Mouse (Mus musculus) embryonic facial prominence, embryonic 11.5 days (tissue): ENCODE measurements at regions not wholly inside any gene's neighbourhood (a gene's known extent, or its start where the extent isn't known, plus 50 kb on each side); places are given as distances from the start of the nearest gene placed in this dataset.

Experiments
- ATAC-seq: fragments of 200-750 bp; cut with Nextera tagmentation; replicated peaks from 2 replicates; pipeline ENCODE4 v1.8.0; 2017; ENCODE audit warnings: low read depth; ENCODE audit not compliant: insufficient number of reproducible peaks, low FRiP score, low TSS enrichment
- DNase-seq: peaks from one replicate; pipeline ENCODE4 v3.0.0-alpha.2; 2015; ENCODE audit warnings: low spot score
- H3K27ac ChIP-seq: fragments of 300-500 bp; sonication (generic); replicated peaks from 2 replicates; pipeline ENCODE4 v1.5.1; 2014; ENCODE audit warnings: mild to moderate bottlenecking, low read depth, low read length, control low read depth
- H3K27me3 ChIP-seq: fragments of 300-500 bp; sonication (generic); 2 replicates; pipeline ENCODE4 v1.6.1; 2014; ENCODE audit warnings: mild to moderate bottlenecking, low read length, moderate library complexity, mixed read lengths; ENCODE audit not compliant: control insufficient read depth, insufficient read depth
- H3K36me3 ChIP-seq: fragments of 300-500 bp; sonication (generic); replicated peaks from 2 replicates; pipeline ENCODE4 v1.6.1; 2014; ENCODE audit warnings: low read depth, mild to moderate bottlenecking, low read length, moderate library complexity, mixed read lengths; ENCODE audit not compliant: control insufficient read depth, insufficient read depth
- H3K4me1 ChIP-seq: fragments of 300-500 bp; sonication (generic); 2 replicates; pipeline ENCODE4 v1.6.1; 2014; ENCODE audit warnings: low read length, mixed read lengths; ENCODE audit not compliant: control insufficient read depth, insufficient read depth
- H3K4me2 ChIP-seq: fragments of 300-500 bp; sonication (generic); 2 replicates; pipeline ENCODE4 v1.6.1; 2014; ENCODE audit warnings: low read depth, mild to moderate bottlenecking, control low read depth, low read length, moderate library complexity
- H3K4me3 ChIP-seq: fragments of 300-500 bp; sonication (generic); 2 replicates; pipeline ENCODE4 v1.5.1; 2014; ENCODE audit warnings: low read depth, low read length, control low read depth
- H3K9ac ChIP-seq: fragments of 300-500 bp; sonication (generic); replicated peaks from 2 replicates; pipeline ENCODE4 v1.6.1; 2014; ENCODE audit warnings: mild to moderate bottlenecking, control low read depth, low read length
- H3K9me3 ChIP-seq: fragments of 300-500 bp; sonication (generic); replicated peaks from 2 replicates; pipeline ENCODE4 v1.6.1; 2016; ENCODE audit warnings: mild to moderate bottlenecking, low read length, inconsistent platforms, mixed read lengths; ENCODE audit not compliant: control insufficient read depth
- WGBS: fragments of 180-500 bp; shearing (Covaris S2); extraction: QIAGEN DNeasy Blood & Tissue Kit; methylation state at CpG from one replicate; pipeline ENCODE4 v1.1.7; 2014; 5-methylcytosine and 5-hydroxymethylcytosine counted together

- Histone ChIP-seq H3K36me3 (no peaks in the 10 kb centered on the region), H3K27ac (no peak overlapping the region), H3K4me2 (no peak overlapping the region), H3K9ac (no peak overlapping the region), H3K9me3 (no peaks in the 10 kb centered on the region), H3K4me3 (no peak overlapping the region), H3K4me1 (no peaks in the 10 kb centered on the region), H3K27me3 (no peaks in the 10 kb centered on the region)
- ATAC-seq: no peak; the same call in 1 of the 2 replicates
- DNase-seq: peak; percentile 17
- WGBS: 83% methylated on average over 17 of the region's 17 CpGs
Measured at GRCm38 (mm10) chr10:71485063-71485762, 137.7 kb downstream of the Ipmk start.

GRCm38 (mm10) chr10:71489791-71490190 is 142.2 kb downstream of the Ipmk start:
- ATAC-seq (no peak), DNase-seq (no peak)
- no peaks in the 10 kb centered on the region for H3K36me3 ChIP-seq
- WGBS: 94% methylated on average over 7 of the region's 7 CpGs
- no peak overlapping the region for H3K4me3 ChIP-seq
- H3K4me1 ChIP-seq: no peaks in the 10 kb centered on the region
- no peak overlapping the region for H3K27ac ChIP-seq
- H3K9ac ChIP-seq: no peak overlapping the region
- no peak overlapping the region for H3K4me2 ChIP-seq
- no peaks in the 10 kb centered on the region for H3K27me3 ChIP-seq
- no peaks in the 10 kb centered on the region for H3K9me3 ChIP-seq

- DNase-seq (peak; percentile 8), ATAC-seq (no peak)
- no peaks in the 10 kb centered on the region for H3K36me3 ChIP-seq
- 35% methylated on average over 4 of the region's 5 CpGs for WGBS
- H3K27me3 ChIP-seq: no peaks in the 10 kb centered on the region
- no peak overlapping the region for H3K27ac ChIP-seq
- H3K4me1 ChIP-seq: no peaks in the 10 kb centered on the region
- no peaks in the 10 kb centered on the region for H3K9me3 ChIP-seq
- no peak overlapping the region for H3K9ac ChIP-seq
- H3K4me3 ChIP-seq: no peak overlapping the region
- H3K4me2 ChIP-seq: no peak overlapping the region
Measured at GRCm38 (mm10) chr10:71502096-71502495, 154.5 kb downstream of the Ipmk start.

- no peak overlapping the region for H3K9ac ChIP-seq
- no peaks in the 10 kb centered on the region for H3K4me1 ChIP-seq
- H3K36me3 ChIP-seq: no peaks in the 10 kb centered on the region
- peak; percentile 12 for DNase-seq
- ATAC-seq: no peak
- H3K4me3 ChIP-seq: no peak overlapping the region
- WGBS: 85% methylated on average over 1 of the region's 1 CpGs
- H3K27ac ChIP-seq: no peak overlapping the region
- no peaks in the 10 kb centered on the region for H3K9me3 ChIP-seq
- H3K4me2 ChIP-seq: no peak overlapping the region
- no peaks in the 10 kb centered on the region for H3K27me3 ChIP-seq
Measured at GRCm38 (mm10) chr10:71504219-71504618, 156.7 kb downstream of the Ipmk start.

- Histone ChIP-seq H3K36me3 (no peaks in the 10 kb centered on the region), H3K27me3 (no peaks in the 10 kb centered on the region), H3K4me3 (no peak overlapping the region), H3K4me2 (no peak overlapping the region), H3K27ac (no peak overlapping the region), H3K4me1 (no peaks in the 10 kb centered on the region), H3K9me3 (no peaks in the 10 kb centered on the region), H3K9ac (no peak overlapping the region)
- DNase-seq (no peak), ATAC-seq (no peak)
- WGBS: 34% methylated on average over 2 of the region's 2 CpGs
Measured at GRCm38 (mm10) chr10:71525290-71525689, 177.7 kb downstream of the Ipmk start.

GRCm38 (mm10) chr10:71533759-71534158 is 186.2 kb downstream of the Ipmk start:
- Histone ChIP-seq H3K36me3 (no peaks in the 10 kb centered on the region), H3K4me1 (no peaks in the 10 kb centered on the region), H3K9me3 (no peaks in the 10 kb centered on the region), H3K4me3 (no peak overlapping the region), H3K27ac (no peak overlapping the region), H3K27me3 (no peaks in the 10 kb centered on the region), H3K9ac (no peak overlapping the region), H3K4me2 (no peak overlapping the region)
- DNase-seq: no peak
- no peak for ATAC-seq
- WGBS: 78% methylated on average over 2 of the region's 2 CpGs

- Histone ChIP-seq H3K36me3 (no peaks in the 10 kb centered on the region), H3K4me2 (no peak overlapping the region), H3K4me3 (no peak overlapping the region), H3K4me1 (no peaks in the 10 kb centered on the region), H3K27me3 (no peaks in the 10 kb centered on the region), H3K9ac (no peak overlapping the region), H3K27ac (no peak overlapping the region), H3K9me3 (no peaks in the 10 kb centered on the region)
- no peak for DNase-seq
- no peak for ATAC-seq
- WGBS: 88% methylated on average over 7 of the region's 7 CpGs
Measured at GRCm38 (mm10) chr10:71545489-71545888, 197.9 kb downstream of the Ipmk start.

GRCm38 (mm10) chr10:71546507-71546906 is 198.9 kb downstream of the Ipmk start:
- DNase-seq: no peak
- no peak for ATAC-seq
- Histone ChIP-seq H3K9ac (no peak overlapping the region), H3K27me3 (no peaks in the 10 kb centered on the region), H3K36me3 (no peaks in the 10 kb centered on the region), H3K9me3 (no peaks in the 10 kb centered on the region), H3K4me2 (no peak overlapping the region), H3K4me3 (no peak overlapping the region), H3K4me1 (no peaks in the 10 kb centered on the region), H3K27ac (no peak overlapping the region)
- WGBS: 88% methylated on average over 7 of the region's 7 CpGs
